Mouse (Mus musculus): ENCODE measurements at regions not wholly inside any gene's neighbourhood (a gene's known extent, or its start where the extent isn't known, plus 50 kb on each side); places are given as distances from the start of the nearest gene placed in this dataset.
A peak's percentile ranks its signal among the peaks of the same experiment; 100 is the strongest.

- DNase-seq (ENCODE audit: low spot score in 2 of 2), result no peak
Measured at GRCm38 (mm10) chr11:20985069-20985759, 105.9 kb upstream of the Peli1 start.

- no peak for DNase-seq (ENCODE audit: low spot score in 2 of 2)
Measured at GRCm38 (mm10) chr11:20985771-20986170, 105.3 kb upstream of the Peli1 start.

GRCm38 (mm10) chr11:20987171-20987815, 103.8 kb upstream of the Peli1 start:
- no peak for DNase-seq (ENCODE audit: low spot score in 2 of 2)

GRCm38 (mm10) chr11:20987841-20988251, 103.2 kb upstream of the Peli1 start:
- peak; percentile 85 to 87 for DNase-seq (ENCODE audit: low spot score in 2 of 2)

GRCm38 (mm10) chr11:20988871-20989270, 102.2 kb upstream of the Peli1 start:
- no peak for DNase-seq (ENCODE audit: low spot score in 2 of 2)

GRCm38 (mm10) chr11:20993580-20993979, 97.5 kb upstream of the Peli1 start:
- no peak for DNase-seq (ENCODE audit: low spot score in 2 of 2)

GRCm38 (mm10) chr11:21001400-21001799, 89.7 kb upstream of the Peli1 start:
- no peak for DNase-seq (ENCODE audit: low spot score in 2 of 2)

- no peak for DNase-seq (ENCODE audit: low spot score in 2 of 2)
Measured at GRCm38 (mm10) chr11:21007222-21007621, 83.9 kb upstream of the Peli1 start.

- no peak for DNase-seq (ENCODE audit: low spot score in 2 of 2)
Measured at GRCm38 (mm10) chr11:21009505-21009904, 81.6 kb upstream of the Peli1 start.

- no peak for DNase-seq (ENCODE audit: low spot score in 2 of 2)
Measured at GRCm38 (mm10) chr11:21010867-21011266, 80.2 kb upstream of the Peli1 start.

- DNase-seq (ENCODE audit: low spot score in 2 of 2), result no peak
Measured at GRCm38 (mm10) chr11:21014250-21014649, 76.8 kb upstream of the Peli1 start.

- no peak for DNase-seq (ENCODE audit: low spot score in 2 of 2)
Measured at GRCm38 (mm10) chr11:21015536-21015935, 75.6 kb upstream of the Peli1 start.

GRCm38 (mm10) chr11:21016133-21016746, 74.9 kb upstream of the Peli1 start:
- DNase-seq (ENCODE audit: low spot score in 2 of 2), result no peak

- DNase-seq (ENCODE audit: low spot score in 2 of 2), result no peak
Measured at GRCm38 (mm10) chr11:21016791-21017329, 74.2 kb upstream of the Peli1 start.

GRCm38 (mm10) chr11:21019829-21020228, 71.3 kb upstream of the Peli1 start:
- no peak for DNase-seq (ENCODE audit: low spot score in 2 of 2)

- no peak for DNase-seq (ENCODE audit: low spot score in 2 of 2)
Measured at GRCm38 (mm10) chr11:21024111-21024510, 67.0 kb upstream of the Peli1 start.

- DNase-seq (ENCODE audit: low spot score in 2 of 2), result no peak
Measured at GRCm38 (mm10) chr11:21024521-21024920, 66.6 kb upstream of the Peli1 start.

- DNase-seq (ENCODE audit: low spot score in 2 of 2), result no peak
Measured at GRCm38 (mm10) chr11:21027299-21027698, 63.8 kb upstream of the Peli1 start.

GRCm38 (mm10) chr11:21030362-21030761, 60.7 kb upstream of the Peli1 start:
- DNase-seq (ENCODE audit: low spot score in 2 of 2), result no peak

GRCm38 (mm10) chr11:21031816-21032215, 59.3 kb upstream of the Peli1 start:
- DNase-seq (ENCODE audit: low spot score in 2 of 2), result no peak

- DNase-seq (ENCODE audit: low spot score in 2 of 2), result no peak
Measured at GRCm38 (mm10) chr11:21033234-21033822, 57.8 kb upstream of the Peli1 start.

GRCm38 (mm10) chr11:21033823-21034401, 57.2 kb upstream of the Peli1 start:
- no peak for DNase-seq (ENCODE audit: low spot score in 2 of 2)

Data from right cerebral cortex, postnatal 36 days (tissue).